Comparison of ENCODE assay signal across 8 mouse cellular contexts in genomic region chr11:90355270-90355681, GRCm38 (mm10). TPM values are rescaled to one million over a fixed set of nuclear protein-coding genes. Genes with fewer than 3 reads are reported as not detected.
DNase-seq lines count a peak whose midpoint lies in the region; ATAC-seq lines count a peak whose summit lies in the region.

No protein-coding gene starts in this region.

- 56% methylated on average over 7 of the region's 7 CpGs for WGBS in midbrain, embryonic 10.5 days
- 49% methylated on average over 7 of the region's 7 CpGs for WGBS in midbrain, embryonic 15.5 days
- WGBS in heart, embryonic 13.5 days = 31% methylated on average over 7 of the region's 7 CpGs
- 48% methylated on average over 7 of the region's 7 CpGs for WGBS in liver, embryonic 13.5 days (ENCODE audit: insufficient replicate concordance)
- 62% methylated on average over 7 of the region's 7 CpGs for WGBS in forebrain, embryonic 13.5 days

- 0 out of 2 replicates have a peak, but pooled peaks cover 15% of the 10 kb centered on the region for H3K27me3 ChIP-seq in midbrain, embryonic 10.5 days (ENCODE audit: low read depth, poor library complexity, severe bottlenecking)
- H3K27me3 ChIP-seq in midbrain, embryonic 15.5 days (replicated peaks) = no peaks in the 10 kb centered on the region
- H3K27me3 ChIP-seq in heart, embryonic 13.5 days (replicated peaks) = 0 out of 2 replicates have a peak, but pooled peaks cover 5% of the 10 kb centered on the region
- H3K27me3 ChIP-seq in liver, embryonic 13.5 days = no peaks in the 10 kb centered on the region
- no peaks in the 10 kb centered on the region for H3K27me3 ChIP-seq in forebrain, embryonic 13.5 days

- peak overlapping the region; percentile 57 for H3K27ac ChIP-seq in midbrain, embryonic 10.5 days (replicated peaks)
- H3K27ac ChIP-seq in midbrain, embryonic 15.5 days = no peak overlapping the region
- peak overlapping the region; percentile 64 for H3K27ac ChIP-seq in heart, embryonic 13.5 days (replicated peaks)
- peak overlapping the region; percentile 75 for H3K27ac ChIP-seq in liver, embryonic 13.5 days
- no peak overlapping the region for H3K27ac ChIP-seq in forebrain, embryonic 13.5 days

- no peaks in the 10 kb centered on the region for H3K9me3 ChIP-seq in midbrain, embryonic 10.5 days (replicated peaks)
- no peaks in the 10 kb centered on the region for H3K9me3 ChIP-seq in midbrain, embryonic 15.5 days
- 0 out of 2 replicates have a peak, but pooled peaks cover 4% of the 10 kb centered on the region for H3K9me3 ChIP-seq in heart, embryonic 13.5 days
- no peaks in the 10 kb centered on the region for H3K9me3 ChIP-seq in liver, embryonic 13.5 days (replicated peaks)
- H3K9me3 ChIP-seq in forebrain, embryonic 13.5 days (replicated peaks) = no peaks in the 10 kb centered on the region

- no peak for DNase-seq in midbrain, embryonic 10.5 days (ENCODE audit: low spot score)
- peak; percentile 76 for DNase-seq in cerebellum, adult 9-10 months
- no peak for DNase-seq in liver, embryonic 13.5 days
- DNase-seq in testis, postnatal 10 days (ENCODE audit: low spot score) = peak; percentile 48
- no peak for DNase-seq in frontal cortex, postnatal 10 days (ENCODE audit: low spot score in 2 of 2)

- no peak overlapping the region for H3K9ac ChIP-seq in midbrain, embryonic 15.5 days
- no peak overlapping the region for H3K9ac ChIP-seq in heart, embryonic 13.5 days
- H3K9ac ChIP-seq in liver, embryonic 13.5 days = no peak overlapping the region
- no peak overlapping the region for H3K9ac ChIP-seq in forebrain, embryonic 13.5 days

- no peak overlapping the region for H3K4me3 ChIP-seq in midbrain, embryonic 10.5 days
- no peak overlapping the region for H3K4me3 ChIP-seq in midbrain, embryonic 15.5 days
- H3K4me3 ChIP-seq in heart, embryonic 13.5 days = no peak overlapping the region
- no peak overlapping the region for H3K4me3 ChIP-seq in liver, embryonic 13.5 days (replicated peaks)
- no peak overlapping the region for H3K4me3 ChIP-seq in forebrain, embryonic 13.5 days

- ATAC-seq in midbrain, embryonic 15.5 days (replicated peaks) = no peak
- ATAC-seq in heart, embryonic 13.5 days (ENCODE audit: extremely low read depth, insufficient number of reproducible peaks, low FRiP score, low TSS enrichment) = no peak
- ATAC-seq in liver, embryonic 13.5 days (ENCODE audit: low read depth) = no peak
- ATAC-seq in forebrain, embryonic 13.5 days = no peak

- H3K4me1 ChIP-seq in midbrain, embryonic 10.5 days = peaks cover 33% of the 10 kb centered on the region
- H3K4me1 ChIP-seq in midbrain, embryonic 15.5 days = peaks cover 10% of the 10 kb centered on the region
- H3K4me1 ChIP-seq in heart, embryonic 13.5 days = peaks cover 41% of the 10 kb centered on the region
- peaks cover 23% of the 10 kb centered on the region for H3K4me1 ChIP-seq in liver, embryonic 13.5 days (replicated peaks)
- peaks cover 13% of the 10 kb centered on the region for H3K4me1 ChIP-seq in forebrain, embryonic 13.5 days

- H3K4me2 ChIP-seq in midbrain, embryonic 15.5 days = no peak overlapping the region
- H3K4me2 ChIP-seq in heart, embryonic 13.5 days = no peak overlapping the region
- H3K4me2 ChIP-seq in liver, embryonic 13.5 days = no peak overlapping the region
- no peak overlapping the region for H3K4me2 ChIP-seq in forebrain, embryonic 13.5 days

- H3K36me3 ChIP-seq in midbrain, embryonic 10.5 days = no peaks in the 10 kb centered on the region
- no peaks in the 10 kb centered on the region for H3K36me3 ChIP-seq in midbrain, embryonic 15.5 days (replicated peaks)
- H3K36me3 ChIP-seq in heart, embryonic 13.5 days = no peaks in the 10 kb centered on the region
- H3K36me3 ChIP-seq in liver, embryonic 13.5 days = no peaks in the 10 kb centered on the region
- H3K36me3 ChIP-seq in forebrain, embryonic 13.5 days (ENCODE audit: poor library complexity, severe bottlenecking) = no peaks in the 10 kb centered on the region

RNA-seq across cellular contexts. Expression of gene Hlf, which starts 35.4 kb away (rescaled TPM):
- polyA plus RNA-seq in midbrain, embryonic 10.5 days (2016; fragmentation: Nextera tagmentation; extraction: Ambion mirVana) = 1.5 and 3.3 TPM in 2 replicates
- polyA plus RNA-seq in midbrain, embryonic 15.5 days (2015; fragmentation: Nextera tagmentation; extraction: Ambion mirVana) = 7.2 and 7.6 TPM in 2 replicates
- polyA plus RNA-seq in heart, embryonic 13.5 days (2015; fragmentation: Nextera tagmentation; extraction: Ambion mirVana) = 3.0 and 3.3 TPM in 2 replicates
- 3.6 and 5.3 TPM in 2 replicates for polyA plus RNA-seq in liver, embryonic 13.5 days (2015; fragmentation: Nextera tagmentation; extraction: Ambion mirVana)
- 2.0 and 2.7 TPM in 2 replicates for polyA plus RNA-seq in forebrain, embryonic 13.5 days (2015; fragmentation: Nextera tagmentation; extraction: Ambion mirVana)

Comparison
In these comparisons a context has a peak if more than half of its experiments do, and no peak if none do; other contexts are left out.
1. H3K27ac ChIP-seq: peak in midbrain, embryonic 10.5 days (single experiment), heart, embryonic 13.5 days (single experiment) and liver, embryonic 13.5 days (single experiment); none in midbrain, embryonic 15.5 days (single experiment) and forebrain, embryonic 13.5 days (single experiment).
2. DNase-seq: peak in cerebellum, adult 9-10 months (single experiment) and testis, postnatal 10 days (single experiment); none in midbrain, embryonic 10.5 days (single experiment), liver, embryonic 13.5 days (single experiment) and frontal cortex, postnatal 10 days (0 of 2).